Mouse (Mus musculus) liver, adult 2 months (tissue): ENCODE results near the gene Abt1.

Experiments
- CTCF ChIP-seq: fragments of 200-500 bp; IDR thresholded peaks from 2 replicates; pipeline ENCODE4 v1.5.1; 2011; ENCODE audit warnings: low read depth, low read length, control low read depth
- POLR2A ChIP-seq: fragments of 200-500 bp; IDR thresholded peaks from 2 replicates; pipeline ENCODE4 v1.6.1; 2011; ENCODE audit warnings: low read length, control low read depth; ENCODE audit not compliant: insufficient read depth; ENCODE audit errors: extremely low read depth

GRCm38 (mm10) chr13:23465600-23466109 is 42.0 kb upstream of the Abt1 start, which contains the start of gene Btn1a1:
- TF ChIP-seq CTCF, result no peak
- no peak for TF ChIP-seq POLR2A
